Mouse (Mus musculus): ENCODE measurements around the gene Gm42906. TPM values are rescaled to one million over a fixed set of nuclear protein-coding genes. Genes with fewer than 3 reads are reported as not detected.

Gm42906 gene
- polyA plus RNA-seq, 1 experiment from 2014 or later: not detected

DNA sequence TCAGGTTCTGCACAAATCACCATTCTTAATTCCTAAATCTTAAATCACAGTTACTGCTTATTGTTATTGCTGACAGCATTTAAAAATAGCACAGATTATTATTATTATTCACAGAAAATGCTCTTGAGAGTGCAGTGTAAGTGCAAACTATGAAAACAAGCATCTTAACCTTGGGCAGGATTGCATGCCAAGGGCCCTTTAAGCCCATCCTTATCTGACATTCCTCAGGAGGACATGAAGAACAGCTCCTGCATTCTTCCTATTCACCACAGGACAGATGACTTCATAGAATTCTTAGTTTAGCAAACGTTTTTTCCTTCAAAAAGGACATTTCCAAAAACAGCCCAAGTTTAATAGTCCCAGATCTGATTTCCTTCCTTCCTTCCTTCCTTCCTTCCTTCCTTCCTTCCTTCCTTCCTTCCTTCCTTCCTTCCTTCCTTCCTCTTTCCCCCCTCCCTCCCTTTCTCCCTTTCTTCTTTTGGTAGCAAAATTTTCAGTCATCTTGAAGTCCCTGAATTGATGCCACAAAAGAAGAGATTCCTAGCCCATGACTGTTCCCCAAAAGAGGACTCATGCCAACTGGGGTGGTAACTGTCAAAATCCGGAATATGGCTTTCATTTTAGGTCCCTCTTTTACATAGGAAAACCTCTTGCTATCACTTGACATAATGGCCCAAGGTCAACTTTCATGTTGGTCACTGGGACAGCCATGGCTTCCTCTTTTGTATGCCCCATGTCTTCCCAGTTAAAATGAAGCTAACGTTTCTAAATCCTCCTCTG, 334.9 kb downstream of the Gm42906 start:
- Histone ChIP-seq H3K4me2 (replicated peaks; ENCODE audit: low read depth, low read length) (no peak overlapping the region), H3K9me3 (ENCODE audit: control insufficient read depth, low read depth, low read length) (no peaks in the 10 kb centered on the region), H3K4me3 (ENCODE audit: low read depth, low read length) (no peak overlapping the region), H3K9ac (replicated peaks; ENCODE audit: low read depth, low read length) (no peak overlapping the region), H3K4me1 (ENCODE audit: control insufficient read depth, insufficient read depth, low read length) (peaks cover 15% of the 10 kb centered on the region), H3K27ac (ENCODE audit: low read length) (no peak overlapping the region), H3K36me3 (ENCODE audit: control insufficient read depth, insufficient read depth, low read length) (no peaks in the 10 kb centered on the region; the same call in 1 of the 2 replicates), H3K27me3 (ENCODE audit: control insufficient read depth, insufficient read depth, low read length) (no peaks in the 10 kb centered on the region)
- no peak for ATAC-seq (ENCODE audit: insufficient number of reproducible peaks, insufficient read depth, low FRiP score, low read depth)
- 69% methylated on average over 3 of the region's 3 CpGs for WGBS

DNA sequence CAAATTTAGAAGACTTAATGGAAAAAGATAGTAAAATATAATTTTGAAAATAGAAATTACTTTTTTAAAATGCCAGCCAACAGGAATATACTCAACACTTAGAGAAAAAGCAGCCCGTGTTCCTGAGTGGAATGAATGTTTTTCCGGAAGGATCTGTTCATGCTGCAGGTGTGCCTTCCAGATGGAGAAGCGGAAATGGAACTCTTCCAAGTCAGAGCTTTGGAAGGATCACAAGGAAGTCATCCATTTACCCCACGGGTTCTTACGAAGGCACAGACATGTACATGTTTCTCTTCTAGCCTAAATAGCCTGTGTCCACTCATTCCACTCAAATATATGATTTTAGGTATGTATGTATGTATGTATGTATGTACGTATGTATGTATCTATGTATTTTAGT, 337.0 kb downstream of the Gm42906 start:
- Histone ChIP-seq H3K4me3 (ENCODE audit: low read depth, low read length) (no peak overlapping the region), H3K4me1 (ENCODE audit: control insufficient read depth, insufficient read depth, low read length) (peaks cover 6% of the 10 kb centered on the region), H3K36me3 (ENCODE audit: control insufficient read depth, insufficient read depth, low read length) (no peaks in the 10 kb centered on the region; the same call in 1 of the 2 replicates), H3K4me2 (replicated peaks; ENCODE audit: low read depth, low read length) (no peak overlapping the region), H3K27me3 (ENCODE audit: control insufficient read depth, insufficient read depth, low read length) (no peaks in the 10 kb centered on the region), H3K9ac (replicated peaks; ENCODE audit: low read depth, low read length) (no peak overlapping the region), H3K9me3 (ENCODE audit: control insufficient read depth, low read depth, low read length) (no peaks in the 10 kb centered on the region), H3K27ac (ENCODE audit: low read length) (no peak overlapping the region)
- 87% methylated on average over 6 of the region's 6 CpGs for WGBS
- no peak for ATAC-seq (ENCODE audit: insufficient number of reproducible peaks, insufficient read depth, low FRiP score, low read depth)

DNA sequence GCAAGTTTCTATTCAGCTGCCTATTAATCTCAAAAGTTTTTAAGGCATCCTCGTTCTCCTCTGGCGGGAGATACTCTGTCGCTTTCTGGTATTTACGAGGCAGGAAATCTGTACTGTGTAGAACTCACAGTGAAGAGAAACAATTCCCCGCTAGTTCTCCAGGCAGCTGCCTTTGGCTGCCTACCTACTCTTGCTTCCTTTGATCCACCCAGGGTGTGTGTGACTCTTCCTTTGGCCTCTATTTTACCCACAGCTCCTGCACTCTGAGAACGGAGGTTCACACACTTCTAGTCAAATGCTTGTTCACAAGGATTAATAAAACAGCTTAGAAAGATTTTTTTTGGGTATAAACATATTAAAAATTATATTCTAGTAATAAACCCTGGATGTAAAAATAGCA, 338.8 kb downstream of the Gm42906 start:
- no peak overlapping the region for H3K4me2 ChIP-seq (replicated peaks; ENCODE audit: low read depth, low read length)
- 45% methylated on average over 6 of the region's 6 CpGs for WGBS

DNA sequence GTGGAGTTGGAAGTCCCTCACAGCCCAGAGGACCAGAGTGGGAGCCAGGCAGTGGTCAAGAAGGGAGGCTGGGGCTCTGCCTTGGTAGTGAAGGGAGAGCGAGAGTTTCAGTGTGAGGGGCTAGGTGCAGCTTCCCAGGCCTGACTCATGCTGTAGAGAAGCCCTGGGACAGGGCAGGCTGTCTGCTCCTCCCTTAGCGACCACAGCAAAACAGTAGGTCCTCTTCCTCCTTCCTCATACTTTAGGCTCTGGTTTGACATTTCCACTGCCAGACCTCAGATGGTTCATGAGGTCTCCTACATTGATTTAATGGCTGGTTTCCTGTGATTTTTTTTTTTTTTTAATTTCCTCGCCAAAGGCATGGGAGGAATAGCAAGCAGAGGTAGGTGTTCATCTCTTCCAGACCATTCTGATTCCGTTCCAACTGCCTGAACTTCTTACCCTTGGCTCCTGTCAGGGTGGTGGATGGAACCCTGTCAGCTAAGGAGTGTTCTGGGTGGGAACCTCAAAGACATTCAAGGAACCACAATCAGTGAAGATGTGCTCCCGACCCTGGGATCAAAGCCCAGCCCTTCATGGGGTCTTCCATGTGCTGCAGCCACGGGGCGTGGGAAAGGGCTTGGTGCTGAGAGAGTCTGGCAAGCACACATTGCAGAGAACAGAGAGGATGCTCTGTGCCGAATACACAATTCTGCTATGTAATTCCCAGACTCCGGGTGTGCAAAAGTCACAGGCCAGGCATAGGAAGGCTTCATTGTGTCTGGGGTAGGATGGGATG, 341.3 kb downstream of the Gm42906 start:
- Histone ChIP-seq H3K9me3 (ENCODE audit: control insufficient read depth, low read depth, low read length) (no peaks in the 10 kb centered on the region), H3K9ac (replicated peaks; ENCODE audit: low read depth, low read length) (no peak overlapping the region), H3K4me2 (replicated peaks; ENCODE audit: low read depth, low read length) (no peak overlapping the region), H3K27ac (ENCODE audit: low read length) (no peak overlapping the region), H3K36me3 (ENCODE audit: control insufficient read depth, insufficient read depth, low read length) (no peaks in the 10 kb centered on the region), H3K4me1 (ENCODE audit: control insufficient read depth, insufficient read depth, low read length) (peaks cover 4% of the 10 kb centered on the region; the same call in 1 of the 2 replicates), H3K4me3 (ENCODE audit: low read depth, low read length) (no peak overlapping the region), H3K27me3 (ENCODE audit: control insufficient read depth, insufficient read depth, low read length) (no peaks in the 10 kb centered on the region)
- WGBS: 56% methylated on average over 9 of the region's 9 CpGs
- ATAC-seq (ENCODE audit: insufficient number of reproducible peaks, insufficient read depth, low FRiP score, low read depth): no peak

More for the DNA sequence above, 338.8 kb downstream of the Gm42906 start:
- H3K36me3 ChIP-seq (ENCODE audit: control insufficient read depth, insufficient read depth, low read length): no peaks in the 10 kb centered on the region
- no peaks in the 10 kb centered on the region for H3K9me3 ChIP-seq (ENCODE audit: control insufficient read depth, low read depth, low read length)
- no peak for ATAC-seq (ENCODE audit: insufficient number of reproducible peaks, insufficient read depth, low FRiP score, low read depth)
- H3K9ac ChIP-seq (replicated peaks; ENCODE audit: low read depth, low read length): no peak overlapping the region
- H3K4me1 ChIP-seq (ENCODE audit: control insufficient read depth, insufficient read depth, low read length): peaks cover 4% of the 10 kb centered on the region; the same call in 1 of the 2 replicates
- no peaks in the 10 kb centered on the region for H3K27me3 ChIP-seq (ENCODE audit: control insufficient read depth, insufficient read depth, low read length)
- no peak overlapping the region for H3K27ac ChIP-seq (ENCODE audit: low read length)
- H3K4me3 ChIP-seq (ENCODE audit: low read depth, low read length): no peak overlapping the region

GRCm38 (mm10) chr5:151085749-151086148, 342.2 kb downstream of the Gm42906 start:
- Histone ChIP-seq H3K9ac (replicated peaks; ENCODE audit: low read depth, low read length) (no peak overlapping the region), H3K4me2 (replicated peaks; ENCODE audit: low read depth, low read length) (no peak overlapping the region), H3K36me3 (ENCODE audit: control insufficient read depth, insufficient read depth, low read length) (no peaks in the 10 kb centered on the region), H3K4me3 (ENCODE audit: low read depth, low read length) (no peak overlapping the region), H3K4me1 (ENCODE audit: control insufficient read depth, insufficient read depth, low read length) (peaks cover 4% of the 10 kb centered on the region; the same call in 1 of the 2 replicates), H3K27ac (ENCODE audit: low read length) (no peak overlapping the region), H3K27me3 (ENCODE audit: control insufficient read depth, insufficient read depth, low read length) (no peaks in the 10 kb centered on the region), H3K9me3 (ENCODE audit: control insufficient read depth, low read depth, low read length) (no peaks in the 10 kb centered on the region)
- 70% methylated on average over 8 of the region's 8 CpGs for WGBS
- ATAC-seq (ENCODE audit: insufficient number of reproducible peaks, insufficient read depth, low FRiP score, low read depth): no peak

GRCm38 (mm10) chr5:151080276-151080675, 347.7 kb downstream of the Gm42906 start:
- H3K4me1 ChIP-seq (ENCODE audit: control insufficient read depth, insufficient read depth, low read length): no peaks in the 10 kb centered on the region
- H3K4me3 ChIP-seq (ENCODE audit: low read depth, low read length): no peak overlapping the region
- no peaks in the 10 kb centered on the region for H3K9me3 ChIP-seq (ENCODE audit: control insufficient read depth, low read depth, low read length)
- no peak overlapping the region for H3K4me2 ChIP-seq (replicated peaks; ENCODE audit: low read depth, low read length)
- no peaks in the 10 kb centered on the region for H3K27me3 ChIP-seq (ENCODE audit: control insufficient read depth, insufficient read depth, low read length)
- 89% methylated on average over 4 of the region's 4 CpGs for WGBS
- no peaks in the 10 kb centered on the region for H3K36me3 ChIP-seq (ENCODE audit: control insufficient read depth, insufficient read depth, low read length)
- ATAC-seq (ENCODE audit: insufficient number of reproducible peaks, insufficient read depth, low FRiP score, low read depth): no peak
- H3K9ac ChIP-seq (replicated peaks; ENCODE audit: low read depth, low read length): no peak overlapping the region
- no peak overlapping the region for H3K27ac ChIP-seq (ENCODE audit: low read length)

DNA sequence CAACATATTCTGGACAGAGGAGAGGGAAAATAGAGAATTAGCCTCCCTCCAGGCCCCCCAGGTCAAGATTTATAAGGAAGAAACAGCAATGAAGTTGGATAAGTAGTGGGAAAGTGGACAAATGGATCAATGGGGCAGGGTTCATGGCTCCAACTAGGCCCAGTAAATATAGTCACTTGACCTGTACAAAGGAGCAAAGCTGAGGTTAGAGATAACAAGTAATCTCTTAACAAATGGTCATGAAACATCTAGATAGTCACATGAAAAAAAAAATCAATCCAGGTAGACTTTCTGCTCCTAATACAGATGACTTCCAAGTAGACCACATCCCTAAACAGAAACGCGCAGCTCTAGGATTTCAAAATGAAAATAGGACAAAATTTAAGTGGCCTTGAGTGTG, 350.0 kb downstream of the Gm42906 start:
- Histone ChIP-seq H3K27me3 (ENCODE audit: control insufficient read depth, insufficient read depth, low read length) (no peaks in the 10 kb centered on the region), H3K36me3 (ENCODE audit: control insufficient read depth, insufficient read depth, low read length) (no peaks in the 10 kb centered on the region), H3K4me3 (ENCODE audit: low read depth, low read length) (no peak overlapping the region), H3K27ac (ENCODE audit: low read length) (no peak overlapping the region), H3K9ac (replicated peaks; ENCODE audit: low read depth, low read length) (no peak overlapping the region), H3K9me3 (ENCODE audit: control insufficient read depth, low read depth, low read length) (no peaks in the 10 kb centered on the region), H3K4me1 (ENCODE audit: control insufficient read depth, insufficient read depth, low read length) (no peaks in the 10 kb centered on the region), H3K4me2 (replicated peaks; ENCODE audit: low read depth, low read length) (no peak overlapping the region)
- no peak for ATAC-seq (ENCODE audit: insufficient number of reproducible peaks, insufficient read depth, low FRiP score, low read depth)
- WGBS: 92% methylated on average over 2 of the region's 2 CpGs

DNA sequence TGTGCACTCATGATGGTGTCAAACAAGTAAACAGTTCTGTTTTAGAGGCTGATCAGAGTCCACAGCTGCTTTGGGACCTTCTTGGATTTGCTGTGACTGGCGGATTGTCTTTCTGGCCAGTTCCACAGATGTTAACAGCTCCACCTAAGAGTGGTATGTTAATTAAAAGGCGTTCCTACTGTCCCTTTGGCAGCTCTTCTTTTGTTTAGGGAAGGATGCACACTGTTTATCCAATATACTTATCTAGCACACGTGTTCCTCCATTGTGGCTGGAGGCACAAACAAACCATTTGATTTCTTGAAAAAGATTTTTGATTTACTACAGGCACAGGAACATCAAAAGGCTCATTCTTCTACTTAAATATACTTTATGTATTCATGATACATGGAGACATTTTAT, 351.0 kb downstream of the Gm42906 start:
- H3K27ac ChIP-seq (ENCODE audit: low read length): no peak overlapping the region
- WGBS: 61% methylated on average over 3 of the region's 3 CpGs
- no peak overlapping the region for H3K9ac ChIP-seq (replicated peaks; ENCODE audit: low read depth, low read length)
- H3K4me3 ChIP-seq (ENCODE audit: low read depth, low read length): no peak overlapping the region
- H3K27me3 ChIP-seq (ENCODE audit: control insufficient read depth, insufficient read depth, low read length): no peaks in the 10 kb centered on the region
- H3K36me3 ChIP-seq (ENCODE audit: control insufficient read depth, insufficient read depth, low read length): no peaks in the 10 kb centered on the region
- no peaks in the 10 kb centered on the region for H3K9me3 ChIP-seq (ENCODE audit: control insufficient read depth, low read depth, low read length)
- H3K4me1 ChIP-seq (ENCODE audit: control insufficient read depth, insufficient read depth, low read length): no peaks in the 10 kb centered on the region
- no peak for ATAC-seq (ENCODE audit: insufficient number of reproducible peaks, insufficient read depth, low FRiP score, low read depth)
- H3K4me2 ChIP-seq (replicated peaks; ENCODE audit: low read depth, low read length): no peak overlapping the region

Data from stomach, embryonic 14.5 days (tissue).